Mouse (Mus musculus): ENCODE measurements around the gene Col16a1. TPM values are rescaled to one million over a fixed set of nuclear protein-coding genes. Genes with fewer than 3 reads are reported as not detected.
A peak's percentile ranks its signal among the peaks of the same experiment; 100 is the strongest.

The Col16a1 gene
- total RNA-seq, 2 experiments from 2014 or later, result 33.1 to 34.7 TPM

GRCm38 (mm10) chr4:130130641-130131350 is 83.2 kb downstream of the Col16a1 start:
- DNase-seq, result no peak

GRCm38 (mm10) chr4:130131448-130132105 is 83.9 kb downstream of the Col16a1 start:
- no peak for DNase-seq

GRCm38 (mm10) chr4:130133399-130133798 is 85.8 kb downstream of the Col16a1 start:
- DNase-seq, result no peak

DNA sequence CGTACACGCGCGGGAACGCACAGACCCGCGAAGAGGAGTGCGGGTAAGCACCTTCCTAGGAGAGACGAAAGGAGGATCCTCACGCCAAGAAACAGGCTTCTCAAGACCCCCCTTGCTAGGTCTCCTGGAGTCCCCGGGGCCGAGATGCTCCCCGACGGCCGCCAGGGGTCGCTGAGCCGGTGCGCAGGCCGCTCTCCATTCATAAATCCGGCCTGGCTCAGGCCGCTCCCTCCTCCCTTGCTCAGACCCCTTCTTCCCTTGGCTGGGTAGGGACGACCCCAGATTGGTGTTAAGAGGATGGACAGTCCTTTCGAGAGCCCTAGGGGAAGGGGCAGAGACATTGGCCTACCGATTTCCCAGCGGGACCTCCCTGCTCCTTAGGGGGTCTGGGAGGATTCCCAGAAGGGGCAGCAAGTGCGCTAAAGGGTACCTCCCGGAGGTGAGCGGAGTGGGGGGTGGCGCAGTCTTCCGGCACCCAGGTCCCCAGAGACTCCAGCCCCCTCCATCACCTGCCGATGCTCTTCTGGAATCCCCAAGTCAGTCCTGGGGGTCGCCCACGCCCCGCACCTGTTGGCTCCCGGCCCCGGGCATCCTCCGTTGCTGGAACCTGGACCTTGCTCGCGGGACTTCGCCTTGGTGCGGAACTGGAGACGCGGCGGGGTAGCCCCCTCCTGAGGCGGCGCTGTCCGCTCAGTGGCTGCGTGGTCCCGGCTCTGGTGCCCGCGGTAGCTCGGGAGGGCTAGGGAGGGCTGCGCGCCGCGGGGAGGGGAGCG is 91.0 kb downstream of the Col16a1 start:
- DNase-seq, result peak; percentile 89

GRCm38 (mm10) chr4:130139214-130139492 is 91.5 kb downstream of the Col16a1 start, which contains the start of gene Hcrtr1:
Gene Hcrtr1, minus strand, starts transcription at chr4:130139359.
- no peak for DNase-seq

DNA sequence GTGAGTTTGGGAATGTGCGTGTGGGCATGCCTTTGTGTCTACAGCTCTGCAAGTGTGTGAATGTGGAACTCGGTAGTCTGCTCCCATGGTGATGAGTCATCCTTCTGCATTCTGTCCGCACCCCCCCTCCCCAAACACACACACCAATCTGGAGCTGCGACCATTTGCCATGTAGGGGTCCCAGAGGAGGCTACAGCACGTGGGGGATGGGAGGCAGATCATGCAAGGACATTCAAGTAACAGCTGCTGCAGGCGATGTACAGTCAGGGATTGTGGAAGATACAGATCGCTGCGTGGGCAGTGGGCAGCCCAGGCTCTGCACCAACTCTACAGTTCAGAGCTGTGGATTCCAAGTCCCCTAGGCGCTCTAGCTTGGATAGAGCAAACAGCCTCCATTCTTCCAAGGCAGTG is 93.4 kb downstream of the Col16a1 start:
- DNase-seq, result peak; percentile 31

DNA sequence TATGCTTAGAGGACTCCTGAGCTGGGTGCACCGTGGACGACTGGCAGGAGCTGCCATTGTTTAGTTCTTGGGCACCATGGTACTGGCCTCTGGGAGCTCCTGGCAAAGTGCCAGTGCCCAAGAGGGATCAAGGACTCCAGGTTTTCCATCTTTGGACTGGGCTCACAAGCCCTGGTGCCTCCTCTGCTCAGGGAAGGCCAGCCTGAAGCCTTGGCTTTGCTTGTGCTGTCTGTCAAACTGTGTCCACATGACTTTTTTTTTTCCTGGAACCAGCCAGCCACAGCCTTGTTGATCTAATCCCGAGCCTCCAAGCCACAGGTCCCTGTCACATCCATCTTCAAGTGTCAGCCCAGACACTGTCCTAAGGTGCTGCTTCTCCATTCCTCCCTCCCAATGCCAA is 94.1 kb downstream of the Col16a1 start:
- DNase-seq, result no peak

GRCm38 (mm10) chr4:130148405-130148804 is 100.8 kb downstream of the Col16a1 start:
- no peak for DNase-seq

Other genes starting within 250 kb of the Col16a1 start
- 100 to 1,000 TPM; 293 to 301 TPM for gene Ptp4a2, start 236.6 kb upstream of the Col16a1 start, total RNA-seq (2021)
- under 1 TPM in 1 of 2 experiments, not detected in 1; 0.11 TPM for gene Spocd1, start 118.6 kb upstream of the Col16a1 start, total RNA-seq (2021)
- 1 to 10 TPM; 5.5 to 6.6 TPM for gene Adgrb2, start 63.0 kb upstream of the Col16a1 start, total RNA-seq (2021)
- 10 to 100 TPM; 40.5 to 42.1 TPM for gene Pef1, start 54.7 kb downstream of the Col16a1 start, total RNA-seq (2021)
- gene Hcrtr1, start 91.5 kb downstream of the Col16a1 start, total RNA-seq (2021), result not detected
- gene Tinagl1, start 127.3 kb downstream of the Col16a1 start, total RNA-seq (2021), result 10 to 100 TPM; 68.9 to 69.4 TPM
- gene Gm853, start 174.6 kb downstream of the Col16a1 start, total RNA-seq (2021), result not detected
- 1 to 10 TPM; 2.7 to 3.8 TPM for gene Serinc2, start 231.4 kb downstream of the Col16a1 start, total RNA-seq (2021)

Measured in heart, postnatal 4 days (tissue).